Mouse (Mus musculus) lung, adult 2 months (tissue): ENCODE measurements at regions not wholly inside any gene's neighbourhood (a gene's known extent, or its start where the extent isn't known, plus 50 kb on each side); places are given as distances from the start of the nearest gene placed in this dataset.

Experiments
- CTCF ChIP-seq: fragments of 200-500 bp; IDR thresholded peaks from 2 replicates; pipeline ENCODE4 v1.5.1; 2011; ENCODE audit warnings: mild to moderate bottlenecking, low read length, control low read depth; ENCODE audit not compliant: insufficient read depth
- POLR2A ChIP-seq: fragments of 200-500 bp; IDR thresholded peaks from 2 replicates; pipeline ENCODE4 v1.6.1; 2011; ENCODE audit warnings: low read depth, mild to moderate bottlenecking, control low read depth, low read length, borderline replicate concordance; ENCODE audit errors: extremely low read depth

DNA sequence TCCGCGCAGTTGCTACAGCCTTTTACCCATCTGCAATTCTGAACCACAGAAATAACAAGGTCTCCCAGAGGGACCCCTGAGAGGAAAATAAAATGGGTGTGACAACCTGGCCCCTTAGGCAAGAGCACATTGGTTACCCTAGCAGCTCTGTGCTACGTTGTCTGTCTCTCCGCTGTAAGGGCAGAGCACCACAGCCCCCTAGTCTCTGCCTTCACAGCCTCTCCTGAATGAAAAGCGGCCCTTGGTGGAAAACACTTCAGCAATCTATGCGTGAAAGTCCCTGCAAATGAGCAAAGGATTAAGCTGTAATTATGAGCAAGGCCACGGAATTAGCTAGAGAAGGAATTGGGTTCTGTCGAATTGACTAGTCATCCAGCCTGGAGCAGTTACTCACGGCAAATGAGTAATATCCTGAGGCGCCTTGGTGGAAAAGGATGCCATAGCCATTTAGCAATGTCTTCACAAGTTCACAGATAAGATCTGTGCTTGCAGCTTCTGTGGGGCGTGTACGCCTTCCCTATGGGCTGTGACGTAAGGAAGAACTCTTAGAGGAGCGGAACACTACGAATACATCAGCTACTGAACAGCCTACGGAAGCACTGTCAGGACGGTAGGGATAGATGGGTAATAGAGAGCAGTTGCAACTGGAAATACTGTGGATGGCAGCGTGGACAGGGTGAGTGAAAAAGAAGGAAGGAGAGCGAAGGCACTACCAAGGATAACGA, 61.0 kb upstream of the Nphp3 start:
- TF ChIP-seq CTCF (no peak), POLR2A (no peak)
